Mouse (Mus musculus) intestine, embryonic 14.5 days (tissue): ENCODE measurements around the gene Cyp2s1. TPM values are rescaled to one million over a fixed set of nuclear protein-coding genes. Genes with fewer than 3 reads are reported as not detected.

Experiments used
- ATAC-seq: fragments of 200-750 bp; cut with Nextera tagmentation; replicated peaks from 2 replicates; pipeline ENCODE4 v1.8.0; 2017; ENCODE audit warnings: low read depth, moderate number of reproducible peaks, moderate TSS enrichment, moderate library complexity; ENCODE audit not compliant: low FRiP score, low TSS enrichment
- DNase-seq: peaks from one replicate; pipeline ENCODE4 v3.0.0-alpha.2; 2018; ENCODE audit warnings: low spot score
- H3K27ac ChIP-seq: fragments of 300-500 bp; sonication (generic); 2 replicates; pipeline ENCODE4 v1.5.1; 2014; ENCODE audit warnings: low read depth, mild to moderate bottlenecking, control low read depth
- H3K27me3 ChIP-seq: fragments of 300-500 bp; sonication (generic); replicated peaks from 2 replicates; pipeline ENCODE4 v1.6.1; 2014; ENCODE audit warnings: low read length, control low read depth; ENCODE audit not compliant: control insufficient read depth, insufficient read depth
- H3K36me3 ChIP-seq: fragments of 300-500 bp; sonication (generic); 2 replicates; pipeline ENCODE4 v1.6.1; 2014; ENCODE audit warnings: low read length, control low read depth; ENCODE audit not compliant: control insufficient read depth, insufficient read depth
- H3K4me1 ChIP-seq: fragments of 300-500 bp; sonication (generic); replicated peaks from 2 replicates; pipeline ENCODE4 v1.6.1; 2014; ENCODE audit warnings: low read length, control low read depth, mixed read lengths; ENCODE audit not compliant: control insufficient read depth, insufficient read depth
- H3K4me2 ChIP-seq: fragments of 300-500 bp; sonication (generic); 2 replicates; pipeline ENCODE4 v1.6.1; 2014; ENCODE audit warnings: low read length
- H3K4me3 ChIP-seq: fragments of 300-500 bp; sonication (generic); 2 replicates; pipeline ENCODE4 v1.5.1; 2014; ENCODE audit warnings: low read depth, low read length, control low read depth, mixed read lengths
- H3K9ac ChIP-seq: fragments of 300-500 bp; sonication (generic); 2 replicates; pipeline ENCODE4 v1.6.1; 2014; ENCODE audit warnings: mild to moderate bottlenecking, low read length
- H3K9me3 ChIP-seq: fragments of 300-500 bp; sonication (generic); 2 replicates; pipeline ENCODE4 v1.6.1; 2016; ENCODE audit warnings: low read length, control low read depth; ENCODE audit not compliant: control insufficient read depth
- WGBS: fragments of 180-500 bp; shearing (Covaris S2); extraction: QIAGEN DNeasy Blood & Tissue Kit; methylation state at CpG from one replicate; pipeline ENCODE4 v1.1.7; 2014; 5-methylcytosine and 5-hydroxymethylcytosine counted together
- microRNA-seq: library from miRNA; unstranded; fragments of <30 nt; microRNA quantifications from one replicate; pipeline ENCODE4, GENCODE M21; 2016
- polyA plus RNA-seq: library from polyadenylated mRNA; unstranded; fragments of >200 nt; fragmentation: Nextera tagmentation; extraction: Ambion mirVana; gene quantifications from 2 replicates; pipeline ENCODE4 v1.2.1, GENCODE M21; 2014

Gene Cyp2s1
- polyA plus RNA-seq, 1 experiment from 2014 or later: 34.6 TPM

- peak; percentile 94 for DNase-seq
- H3K9me3 ChIP-seq: no peaks in the 10 kb centered on the region
- under 1% methylated on average over 15 of the region's 15 CpGs for WGBS
- peak overlapping the region; percentile 96 for H3K27ac ChIP-seq
- H3K9ac ChIP-seq: peak overlapping the region; percentile 55
- peak; percentile 49 for ATAC-seq
- peak overlapping the region; percentile 97 for H3K4me3 ChIP-seq
- H3K36me3 ChIP-seq: peaks cover 38% of the 10 kb centered on the region
- H3K27me3 ChIP-seq: no peaks in the 10 kb centered on the region
- peak overlapping the region; percentile 99 for H3K4me2 ChIP-seq
- peaks cover 18% of the 10 kb centered on the region for H3K4me1 ChIP-seq
Measured at GRCm38 (mm10) chr7:25755468-25755833, 61.3 kb downstream of the Cyp2s1 start.

GRCm38 (mm10) chr7:25754738-25755467 lies 61.8 kb downstream of the Cyp2s1 start, which contains the start of gene Hnrnpul1:
Hnrnpul1 (minus strand) TSS chr7:25754757.
- ATAC-seq: peak; percentile 93
- H3K9me3 ChIP-seq: no peaks in the 10 kb centered on the region

GRCm38 (mm10) chr7:25754439-25754737 lies 62.3 kb downstream of the Cyp2s1 start:
- Histone ChIP-seq H3K27me3 (no peaks in the 10 kb centered on the region), H3K9ac (peak overlapping the region; percentile 98), H3K4me3 (peak overlapping the region; percentile 97), H3K9me3 (no peaks in the 10 kb centered on the region), H3K4me1 (peaks cover 18% of the 10 kb centered on the region), H3K36me3 (peaks cover 41% of the 10 kb centered on the region), H3K27ac (peak overlapping the region; percentile 96), H3K4me2 (peak overlapping the region; percentile 99; the same call in 1 of the 2 replicates)
- WGBS: under 1% methylated on average over 30 of the region's 30 CpGs
- ATAC-seq: no peak
- no peak for DNase-seq

More at GRCm38 (mm10) chr7:25754738-25755467, 61.8 kb downstream of the Cyp2s1 start, which contains the start of gene Hnrnpul1:
- Histone ChIP-seq H3K27ac (peak within 1 kb of the TSS; percentile 96), H3K4me3 (peak within 1 kb of the TSS; percentile 97), H3K27me3 (no peaks in the 10 kb centered on the region), H3K4me2 (peak within 1 kb of the TSS; percentile 99), H3K36me3 (peaks cover 38% of the 10 kb centered on the region), H3K4me1 (peaks cover 18% of the 10 kb centered on the region), H3K9ac (peak within 1 kb of the TSS; percentile 98)
- WGBS: under 1% methylated on average over 55 of the region's 55 CpGs
- DNase-seq: peak; percentile 100

GRCm38 (mm10) chr7:25753643-25754438 lies 62.9 kb downstream of the Cyp2s1 start:
- Histone ChIP-seq H3K36me3 (peaks cover 46% of the 10 kb centered on the region), H3K4me3 (peak overlapping the region; percentile 97), H3K27ac (peak overlapping the region; percentile 96), H3K4me1 (peaks cover 18% of the 10 kb centered on the region), H3K27me3 (no peaks in the 10 kb centered on the region), H3K9me3 (no peaks in the 10 kb centered on the region), H3K4me2 (peak overlapping the region; percentile 99), H3K9ac (peak overlapping the region; percentile 98)
- WGBS: under 1% methylated on average over 46 of the region's 46 CpGs
- DNase-seq: no peak
- peak; percentile 21 for ATAC-seq

- Histone ChIP-seq H3K36me3 (peaks cover 46% of the 10 kb centered on the region), H3K27ac (no peak overlapping the region), H3K9me3 (no peaks in the 10 kb centered on the region), H3K4me1 (peaks cover 18% of the 10 kb centered on the region), H3K4me3 (peak overlapping the region; percentile 97), H3K4me2 (peak overlapping the region; percentile 99), H3K9ac (peak overlapping the region; percentile 98), H3K27me3 (no peaks in the 10 kb centered on the region)
- no peak for DNase-seq
- no peak for ATAC-seq
Measured at GRCm38 (mm10) chr7:25753076-25753475, 63.6 kb downstream of the Cyp2s1 start.

Small RNAs within 50 kb of the gene (microRNA-seq; reads per million reads assigned to microRNA genes)
- not detected for gene Gm24865

Other genes starting within 250 kb of the Cyp2s1 start
- gene Erich4, start 201.0 kb downstream of the Cyp2s1 start, polyA plus RNA-seq: 0.60 and 1.1 TPM in 2 replicates
- 40.9 and 43.4 TPM in 2 replicates for gene Dmac2, start 197.5 kb downstream of the Cyp2s1 start, polyA plus RNA-seq
- 3.9 and 5.4 TPM in 2 replicates for gene B3gnt8, start 190.3 kb downstream of the Cyp2s1 start, polyA plus RNA-seq
- gene Bckdha, start 157.9 kb downstream of the Cyp2s1 start, polyA plus RNA-seq: 44.1 and 48.7 TPM in 2 replicates
- 93.8 and 98.4 TPM in 2 replicates for gene Exosc5, start 157.7 kb downstream of the Cyp2s1 start, polyA plus RNA-seq
- gene Tmem91, start 141.7 kb downstream of the Cyp2s1 start, polyA plus RNA-seq: 2.2 and 2.6 TPM in 2 replicates
- 27.2 and 32.0 TPM in 2 replicates for gene B9d2, start 136.1 kb downstream of the Cyp2s1 start, polyA plus RNA-seq
- 2.4 and 3.2 TPM in 2 replicates for gene Tgfb1, start 129.9 kb downstream of the Cyp2s1 start, polyA plus RNA-seq
- 27.0 and 27.4 TPM in 2 replicates for gene Ccdc97, start 97.8 kb downstream of the Cyp2s1 start, polyA plus RNA-seq
- 65.1 and 68.4 TPM in 2 replicates for gene Hnrnpul1, start 62.2 kb downstream of the Cyp2s1 start, polyA plus RNA-seq
- gene Axl, start 28.2 kb downstream of the Cyp2s1 start, polyA plus RNA-seq: 71.1 and 73.5 TPM in 2 replicates
- gene Cyp2b10, start 80.7 kb upstream of the Cyp2s1 start, polyA plus RNA-seq: not detected in 2 replicates
- gene Cyp2b13, start 244.6 kb upstream of the Cyp2s1 start, polyA plus RNA-seq: not detected in 2 replicates